Mouse (Mus musculus) small intestine, adult 2 months (tissue): Measurements from ENCODE around the gene Nip7.

Experiments
- CTCF ChIP-seq: fragments of 200-500 bp; IDR thresholded peaks from 2 replicates; pipeline ENCODE4 v1.5.1; 2012; ENCODE audit warnings: low read depth, mild to moderate bottlenecking, control low read depth, inconsistent platforms, low read length, moderate library complexity, mixed read lengths; ENCODE audit not compliant: insufficient replicate concordance, insufficient read length; ENCODE audit errors: extremely low read depth
- POLR2A ChIP-seq: fragments of 200-500 bp; IDR thresholded peaks from 2 replicates; pipeline ENCODE4 v1.6.1; 2012; ENCODE audit warnings: low read depth, mild to moderate bottlenecking, control low read depth, inconsistent platforms, low read length, moderate library complexity

DNA sequence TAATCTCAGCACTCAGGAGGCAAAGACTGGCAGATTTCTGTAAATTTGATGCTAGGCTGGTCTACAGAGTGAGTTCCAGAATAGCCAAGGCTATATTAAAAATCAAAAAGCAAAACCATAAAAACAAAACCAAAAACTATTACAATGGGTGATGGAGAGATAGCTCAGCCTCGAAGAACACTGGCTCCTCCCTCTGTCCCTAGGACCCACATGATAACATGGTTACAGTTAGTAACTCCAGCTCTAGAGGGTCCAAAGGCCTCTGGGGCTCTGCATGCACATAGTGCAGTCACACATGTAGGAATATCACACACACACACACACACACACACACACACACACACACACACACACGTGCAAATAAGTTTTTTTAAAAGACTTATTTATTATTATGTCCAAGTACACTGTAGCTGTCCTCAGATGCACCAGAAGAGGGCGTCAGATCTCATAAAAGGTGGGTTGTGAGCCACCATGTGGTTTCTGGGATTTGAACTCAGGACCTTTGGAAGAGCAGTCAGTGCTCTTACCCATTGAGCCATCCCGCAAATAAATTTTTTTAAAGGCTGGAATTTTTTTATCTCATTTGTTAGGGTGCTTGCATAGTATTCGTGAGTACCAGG lies 53.2 kb downstream of the Nip7 start:
- TF ChIP-seq CTCF = no peak
- no peak for TF ChIP-seq POLR2A
